Mouse (Mus musculus) ES-E14 (cell line): Measurements from ENCODE around the gene Aff2.

Source experiments
- MAFK ChIP-seq: IDR thresholded peaks from 2 replicates; pipeline ENCODE4 v1.6.1; 2014; ENCODE audit warnings: mild to moderate bottlenecking, low read depth, low read length, inconsistent platforms; ENCODE audit not compliant: insufficient read depth
- ZC3H11A ChIP-seq: IDR thresholded peaks from 2 replicates; pipeline ENCODE4 v1.6.1; 2012; ENCODE audit warnings: low read depth, mild to moderate bottlenecking, inconsistent platforms, low read length, borderline replicate concordance
- ZNF384 ChIP-seq: IDR thresholded peaks from 2 replicates; pipeline ENCODE4 v1.6.1; 2012; ENCODE audit warnings: low read depth, low read length, inconsistent platforms

DNA sequence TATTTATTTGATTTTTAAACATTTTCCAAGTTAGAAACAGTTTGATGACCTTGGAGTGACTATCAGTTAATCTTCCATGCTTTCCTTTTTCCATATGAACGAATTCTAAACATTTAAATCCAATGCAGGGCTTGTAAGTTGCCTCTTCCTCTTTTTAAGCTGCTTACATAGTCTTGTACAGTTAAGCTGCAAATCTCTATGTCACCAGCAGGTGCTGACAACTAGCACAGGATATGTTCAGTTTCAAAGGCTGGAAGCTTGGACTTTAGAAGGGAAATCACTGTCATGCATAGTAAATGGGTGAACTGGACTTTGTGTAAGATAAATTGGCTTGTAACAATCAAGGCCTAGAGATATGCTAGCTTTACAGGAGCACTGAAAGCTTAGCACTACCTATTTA lies 29.6 kb downstream of the Aff2 start:
- TF ChIP-seq ZNF384 (no peak), ZC3H11A (no peak), MAFK (no peak)
